Mouse (Mus musculus): ENCODE measurements at regions not wholly inside any gene's neighbourhood (a gene's known extent, or its start where the extent isn't known, plus 50 kb on each side); places are given as distances from the start of the nearest gene placed in this dataset.

DNA sequence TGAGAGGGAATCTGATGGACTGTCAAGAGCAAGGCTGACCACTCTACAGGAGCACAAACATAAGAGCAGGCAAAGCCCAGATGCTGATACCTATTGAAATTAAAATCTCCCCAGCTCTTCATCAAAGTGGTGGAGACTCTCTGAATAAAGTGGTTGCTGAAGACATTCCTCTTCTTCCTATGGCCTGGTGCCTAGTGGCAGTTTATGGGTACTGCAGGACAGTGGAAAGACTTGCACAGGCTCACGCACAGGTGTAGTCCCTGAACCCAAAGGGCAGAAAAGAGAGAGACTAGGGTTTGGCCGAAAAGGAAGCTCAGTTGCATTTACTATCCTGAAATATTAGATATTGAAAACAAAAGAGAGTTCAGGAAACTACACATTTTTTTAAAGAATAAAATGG, 144.2 kb upstream of the Npy2r start:
- TF ChIP-seq ZC3H11A (IDR thresholded peaks at IDR 0.05; ENCODE audit: borderline replicate concordance, low read depth, low read length) = no peak
- TF ChIP-seq MAFK (IDR thresholded peaks at IDR 0.05; ENCODE audit: insufficient read depth, low read depth, low read length) = no peak
- no peak for TF ChIP-seq CHD2 (IDR thresholded peaks at IDR 0.05; ENCODE audit: low read depth, low read length)

Data from ES-E14 (cell line).